Mouse (Mus musculus) bone marrow, adult 2 months (tissue): ENCODE measurements at regions not wholly inside any gene's neighbourhood (a gene's known extent, or its start where the extent isn't known, plus 50 kb on each side); places are given as distances from the start of the nearest gene placed in this dataset.

Source experiments
- H3K27ac ChIP-seq: fragments of 200-500 bp; 2 replicates; pipeline ENCODE4 v1.5.1; 2012; ENCODE audit warnings: low read depth, mild to moderate bottlenecking, control low read depth, inconsistent platforms, low read length; ENCODE audit not compliant: control insufficient read depth, poor library complexity, insufficient read depth
- H3K4me1 ChIP-seq: fragments of 200-500 bp; 2 replicates; pipeline ENCODE4 v1.6.1; 2011; ENCODE audit warnings: low read length; ENCODE audit not compliant: control insufficient read depth, insufficient read depth
- H3K4me3 ChIP-seq: fragments of 200-500 bp; replicated peaks from 2 replicates; pipeline ENCODE3; 2011; ENCODE audit warnings: mild to moderate bottlenecking, low read depth, low read length, control low read depth; ENCODE audit not compliant: control insufficient read depth
- CTCF ChIP-seq: fragments of 200-500 bp; IDR thresholded peaks from 2 replicates; pipeline ENCODE4 v1.5.1; 2011; ENCODE audit warnings: low read length, control low read depth; ENCODE audit not compliant: control insufficient read depth, insufficient read depth
- POLR2A ChIP-seq: fragments of 200-500 bp; IDR thresholded peaks from 2 replicates; pipeline ENCODE4 v1.6.1; 2011; ENCODE audit warnings: low read depth, mild to moderate bottlenecking, control low read depth, low read length, borderline replicate concordance; ENCODE audit not compliant: control insufficient read depth
- WGBS: fragments of 180-500 bp; shearing (Covaris S2); methylation state at CpG from one replicate; pipeline ENCODE4 v1.1.7; 2018; 5-methylcytosine and 5-hydroxymethylcytosine counted together

DNA sequence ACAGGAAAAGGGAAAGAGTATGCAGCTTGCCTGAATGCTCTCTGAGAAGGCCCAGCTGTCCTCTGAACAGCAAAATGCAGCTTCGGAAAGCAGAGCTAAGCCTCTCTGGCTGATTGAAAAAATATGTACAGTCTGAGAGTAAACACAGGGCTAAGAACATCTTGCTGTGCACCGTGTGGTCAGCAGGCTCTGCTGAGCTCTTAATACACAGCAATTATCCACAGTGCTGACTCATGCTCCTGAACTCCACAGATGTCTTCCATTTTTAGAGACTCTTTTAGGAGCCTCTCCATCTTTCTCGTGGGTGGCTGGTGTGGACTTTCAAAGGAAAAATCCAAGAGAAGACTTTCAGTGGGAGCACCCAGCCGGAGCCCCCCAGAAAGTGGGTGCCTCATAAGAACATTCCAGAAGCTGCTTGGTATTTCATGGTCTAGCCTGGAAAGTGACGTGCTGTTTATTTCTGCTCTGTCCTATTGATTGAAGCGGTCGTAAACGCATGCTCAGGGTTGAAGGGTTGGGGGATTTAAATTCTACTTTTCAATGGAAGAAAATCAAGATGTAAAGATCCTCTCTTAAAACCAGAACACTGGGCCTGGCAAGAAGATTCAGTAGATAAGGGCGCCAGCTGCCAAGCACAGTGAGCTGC lies 209.5 kb downstream of the Mreg start:
- H3K27ac ChIP-seq: no peak overlapping the region
- H3K4me3 ChIP-seq: no peak overlapping the region
- no peaks in the 10 kb centered on the region for H3K4me1 ChIP-seq
- 69% methylated on average over 9 of the region's 9 CpGs for WGBS
- no peak for TF ChIP-seq CTCF
- TF ChIP-seq POLR2A: no peak

DNA sequence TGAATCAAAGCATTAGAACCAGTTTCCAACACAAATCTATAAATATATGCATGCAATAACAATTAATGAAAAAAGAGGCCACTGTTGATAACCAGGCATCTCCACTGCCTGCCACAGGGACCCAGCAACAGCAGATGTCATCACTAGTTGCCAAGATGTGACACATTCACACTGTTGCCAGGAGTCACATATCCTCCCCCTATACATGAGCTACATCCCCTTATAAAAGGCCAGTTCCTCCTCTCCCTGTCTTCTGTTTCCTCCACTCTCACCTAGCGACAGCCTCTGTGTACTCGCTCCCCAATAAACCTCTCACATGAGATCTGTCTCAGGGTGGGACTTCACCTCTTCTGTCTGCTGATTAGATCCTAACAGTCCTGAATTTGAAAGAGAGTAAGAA lies 211.4 kb downstream of the Mreg start:
- TF ChIP-seq CTCF (no peak), POLR2A (no peak)
- Histone ChIP-seq H3K4me3 (no peak overlapping the region), H3K27ac (no peak overlapping the region), H3K4me1 (no peaks in the 10 kb centered on the region)
- WGBS: 57% methylated on average over 2 of the region's 2 CpGs

DNA sequence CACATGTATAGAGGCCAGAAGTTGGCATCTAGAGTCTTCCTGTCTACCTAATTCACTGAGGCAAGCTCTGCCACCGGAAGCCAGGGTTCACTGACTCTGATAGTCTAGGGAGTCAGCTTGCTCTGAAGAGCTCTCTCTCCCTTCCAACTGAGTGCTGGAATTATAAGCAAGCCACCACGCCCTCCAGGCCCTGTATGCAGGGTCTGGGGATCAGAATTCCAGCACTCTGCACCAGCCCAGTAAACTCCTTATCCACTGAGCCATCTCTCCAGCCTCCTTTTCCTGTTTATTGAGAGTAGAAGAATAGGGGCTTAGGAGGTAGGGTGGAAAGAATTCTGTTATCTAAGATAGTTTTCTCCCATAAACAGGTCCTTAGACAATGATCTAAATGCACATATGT lies 215.3 kb downstream of the Mreg start:
- Histone ChIP-seq H3K4me1 (no peaks in the 10 kb centered on the region), H3K27ac (no peak overlapping the region), H3K4me3 (no peak overlapping the region)
- WGBS: 58% methylated on average over 2 of the region's 2 CpGs
- TF ChIP-seq CTCF (no peak), POLR2A (no peak)

DNA sequence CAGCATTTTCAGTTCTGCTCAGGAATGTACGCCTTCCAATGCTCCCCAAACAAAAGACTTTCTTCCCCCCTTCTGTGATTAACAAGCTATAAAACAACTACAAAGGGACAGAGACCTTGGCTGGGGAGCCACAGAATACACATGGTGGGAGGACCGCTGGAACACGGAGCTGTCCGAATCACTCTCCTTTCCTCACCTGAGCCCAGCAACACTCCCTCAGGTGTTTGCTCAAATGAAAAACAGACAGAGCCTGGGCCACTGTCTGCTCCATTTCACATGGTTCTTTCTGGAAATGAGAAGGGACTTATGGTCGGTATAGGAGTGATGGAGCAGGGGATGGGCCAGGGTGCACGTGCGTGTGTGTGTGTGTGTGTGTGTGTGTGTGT lies 215.9 kb downstream of the Mreg start:
- H3K4me3 ChIP-seq: no peak overlapping the region
- WGBS: 93% methylated on average over 7 of the region's 7 CpGs
- no peak for TF ChIP-seq POLR2A
- no peak for TF ChIP-seq CTCF
- H3K27ac ChIP-seq: no peak overlapping the region
- no peaks in the 10 kb centered on the region for H3K4me1 ChIP-seq

DNA sequence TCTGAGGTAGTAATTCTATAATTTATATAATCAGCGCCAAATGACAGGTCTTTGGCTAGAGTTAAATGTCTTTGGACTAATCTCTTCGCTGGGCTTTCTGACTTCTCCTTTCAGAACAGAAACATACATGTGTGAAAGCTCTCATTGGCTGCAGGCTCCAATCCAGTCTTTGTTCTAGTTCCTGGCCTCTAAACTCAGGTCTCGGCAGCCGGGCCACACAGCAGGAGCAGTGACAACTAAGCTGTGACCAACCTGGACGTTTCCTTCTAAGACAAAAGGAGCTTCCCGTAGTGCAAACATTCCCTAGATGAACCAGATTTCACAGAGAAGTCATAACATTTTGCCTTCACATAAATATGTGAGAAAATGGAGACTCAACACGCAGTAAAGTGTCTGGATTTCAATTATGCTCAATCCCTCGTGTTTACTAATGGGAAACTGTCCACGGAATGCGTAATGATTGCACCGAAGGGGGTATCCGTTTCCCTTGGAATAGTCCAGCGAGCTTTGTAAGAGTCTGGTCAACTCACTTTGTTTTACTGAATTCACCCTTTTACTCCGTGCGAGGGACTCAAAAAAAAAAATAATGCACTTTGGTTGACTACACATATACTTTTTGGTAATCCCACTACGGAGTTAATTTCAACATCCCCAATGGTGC lies 216.4 kb downstream of the Mreg start:
- no peak for TF ChIP-seq CTCF
- no peak for TF ChIP-seq POLR2A
- WGBS: 73% methylated on average over 16 of the region's 16 CpGs
- Histone ChIP-seq H3K4me1 (no peaks in the 10 kb centered on the region), H3K4me3 (no peak overlapping the region), H3K27ac (no peak overlapping the region)

DNA sequence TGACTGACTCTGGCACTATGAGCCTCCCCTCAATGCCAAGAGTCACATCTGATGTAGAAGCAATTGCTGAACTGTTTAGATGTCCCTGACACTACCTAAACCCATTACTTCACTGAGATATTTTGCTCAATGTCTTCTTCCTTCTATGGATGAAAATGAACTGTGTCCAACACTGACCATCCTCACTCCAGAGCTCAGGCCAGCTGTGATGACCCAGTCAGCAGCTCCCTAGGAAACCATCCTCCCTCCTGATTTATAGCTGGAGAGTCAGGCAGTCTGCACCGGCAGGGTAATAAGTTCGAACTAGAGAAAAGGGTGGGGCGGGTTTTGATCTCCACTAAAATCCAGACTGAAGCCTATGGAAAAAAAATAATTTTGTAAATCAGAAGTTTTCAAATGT lies 221.2 kb downstream of the Mreg start:
- no peak overlapping the region for H3K27ac ChIP-seq
- TF ChIP-seq POLR2A: no peak
- no peak for TF ChIP-seq CTCF
- H3K4me1 ChIP-seq: no peaks in the 10 kb centered on the region; the same call in 1 of the 2 replicates
- 88% methylated on average over 3 of the region's 3 CpGs for WGBS
- no peak overlapping the region for H3K4me3 ChIP-seq

DNA sequence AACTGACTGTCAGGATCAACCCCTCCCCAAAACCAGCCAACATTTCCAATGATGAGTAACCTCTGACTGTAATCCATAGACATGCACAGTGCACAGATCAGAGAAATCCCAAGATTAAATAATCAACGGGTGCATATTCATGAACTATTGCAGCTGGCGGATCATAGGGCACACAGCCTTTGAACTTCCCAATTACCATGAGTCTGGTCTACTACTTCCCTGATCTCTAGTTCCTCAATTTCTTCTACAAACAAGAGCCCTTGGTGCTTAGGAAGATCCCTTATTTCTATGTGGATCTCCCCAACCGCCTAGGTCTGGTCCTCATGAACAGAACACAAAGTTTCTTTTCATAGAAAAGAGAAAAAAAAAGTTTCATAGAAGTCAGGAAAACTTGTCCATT lies 224.0 kb downstream of the Mreg start:
- Histone ChIP-seq H3K4me3 (no peak overlapping the region), H3K27ac (no peak overlapping the region), H3K4me1 (no peaks in the 10 kb centered on the region; the same call in 1 of the 2 replicates)
- TF ChIP-seq POLR2A: no peak
- TF ChIP-seq CTCF: no peak
- 35% methylated on average over 3 of the region's 3 CpGs for WGBS

DNA sequence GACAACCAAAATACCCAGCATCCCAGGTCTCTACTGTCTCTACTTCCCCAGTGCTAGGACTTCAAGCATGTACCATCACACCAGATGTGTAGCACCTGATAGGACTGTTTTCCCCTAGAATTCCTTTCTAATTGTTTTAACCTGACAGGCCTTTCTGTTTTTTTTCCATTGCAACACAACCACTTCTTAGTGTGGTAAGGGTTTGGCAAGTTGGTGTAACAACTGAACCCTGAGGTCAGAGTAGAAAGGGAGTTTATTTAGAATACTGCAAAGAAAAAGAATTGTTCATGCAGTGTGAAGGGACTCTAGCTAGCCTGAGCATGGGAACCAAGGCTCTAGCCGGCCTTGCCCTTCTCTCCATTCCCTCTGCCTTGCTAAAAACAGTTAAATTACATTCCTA lies 226.1 kb downstream of the Mreg start:
- no peak for TF ChIP-seq POLR2A
- no peak for TF ChIP-seq CTCF
- H3K4me3 ChIP-seq: no peak overlapping the region
- WGBS: 72% methylated on average over 1 of the region's 1 CpGs
- no peaks in the 10 kb centered on the region; the same call in 1 of the 2 replicates for H3K4me1 ChIP-seq
- H3K27ac ChIP-seq: no peak overlapping the region
